Mouse (Mus musculus): ENCODE measurements around the gene Slc22a23. TPM values are rescaled to one million over a fixed set of nuclear protein-coding genes. Genes with fewer than 3 reads are reported as not detected.
"Not testable (repeated sequence)": the region's sequence is repeated elsewhere in the genome, so short reads cannot be mapped to it uniquely, and the experiment has no call there.

The Slc22a23 gene
- polyA plus RNA-seq (2015; fragmentation: Nextera tagmentation; extraction: Ambion mirVana): 4.5 and 5.5 TPM in 2 replicates

GRCm38 (mm10) chr13:34345128-34346085 lies at the start of gene Slc22a23:
Gene Slc22a23 (minus strand): TSS chr13:34345182.
- H3K27me3 ChIP-seq (replicated peaks): peaks cover 18% of the 10 kb centered on the region; the same call in 1 of the 2 replicates
- peak within 1 kb of the TSS; percentile 85 for H3K4me3 ChIP-seq
- H3K36me3 ChIP-seq: no peaks in the 10 kb centered on the region
- under 1% methylated on average over 61 of the region's 69 CpGs for WGBS
- peak within 1 kb of the TSS; percentile 99 for H3K4me2 ChIP-seq
- H3K4me1 ChIP-seq: peaks cover 60% of the 10 kb centered on the region
- peak within 1 kb of the TSS; percentile 78 for H3K27ac ChIP-seq (replicated peaks)
- H3K9ac ChIP-seq: peak within 1 kb of the TSS; percentile 95
- peak; percentile 77 for ATAC-seq (ENCODE audit: extremely low read depth, insufficient number of reproducible peaks, low FRiP score, low TSS enrichment)
- no peaks in the 10 kb centered on the region for H3K9me3 ChIP-seq

- not testable (repeated sequence) for H3K36me3 ChIP-seq; H3K4me3 ChIP-seq; H3K9ac ChIP-seq; H3K4me2 ChIP-seq; ATAC-seq (ENCODE audit: extremely low read depth, insufficient number of reproducible peaks, low FRiP score, low TSS enrichment); H3K27me3 ChIP-seq (replicated peaks); H3K27ac ChIP-seq (replicated peaks); H3K9me3 ChIP-seq
- peaks cover 22% of the 10 kb centered on the region for H3K4me1 ChIP-seq
- WGBS: 84% methylated on average over 16 of the region's 16 CpGs
These were observed 49.3 kb upstream of the Slc22a23 start for GRCm38 (mm10) chr13:34394305-34394704.

GRCm38 (mm10) chr13:34392376-34392775 lies 47.4 kb upstream of the Slc22a23 start:
- Histone ChIP-seq H3K4me2 (peak overlapping the region; percentile 22; the same call in 1 of the 2 replicates), H3K9me3 (no peaks in the 10 kb centered on the region), H3K27ac (replicated peaks) (no peak overlapping the region), H3K9ac (no peak overlapping the region), H3K4me3 (no peak overlapping the region), H3K27me3 (replicated peaks) (no peaks in the 10 kb centered on the region), H3K36me3 (no peaks in the 10 kb centered on the region), H3K4me1 (peaks cover 15% of the 10 kb centered on the region)
- ATAC-seq (ENCODE audit: extremely low read depth, insufficient number of reproducible peaks, low FRiP score, low TSS enrichment): no peak
- 16% methylated on average over 7 of the region's 7 CpGs for WGBS

GRCm38 (mm10) chr13:34388219-34388618 lies 43.2 kb upstream of the Slc22a23 start:
- no peak overlapping the region for H3K9ac ChIP-seq
- H3K4me1 ChIP-seq: peaks cover 22% of the 10 kb centered on the region
- H3K27me3 ChIP-seq (replicated peaks): no peaks in the 10 kb centered on the region
- no peaks in the 10 kb centered on the region for H3K9me3 ChIP-seq
- H3K4me3 ChIP-seq: no peak overlapping the region
- no peak overlapping the region for H3K27ac ChIP-seq (replicated peaks)
- no peak for ATAC-seq (ENCODE audit: extremely low read depth, insufficient number of reproducible peaks, low FRiP score, low TSS enrichment)
- 87% methylated on average over 5 of the region's 5 CpGs for WGBS
- no peak overlapping the region for H3K4me2 ChIP-seq
- H3K36me3 ChIP-seq: no peaks in the 10 kb centered on the region

GRCm38 (mm10) chr13:34383416-34383815 lies 38.4 kb upstream of the Slc22a23 start:
- H3K27ac ChIP-seq (replicated peaks): no peak overlapping the region
- no peak overlapping the region for H3K4me2 ChIP-seq
- no peak overlapping the region for H3K4me3 ChIP-seq
- H3K36me3 ChIP-seq: no peaks in the 10 kb centered on the region
- no peaks in the 10 kb centered on the region for H3K9me3 ChIP-seq
- peaks cover 12% of the 10 kb centered on the region for H3K4me1 ChIP-seq
- WGBS: 30% methylated on average over 3 of the region's 3 CpGs
- ATAC-seq (ENCODE audit: extremely low read depth, insufficient number of reproducible peaks, low FRiP score, low TSS enrichment): no peak
- no peak overlapping the region for H3K9ac ChIP-seq
- H3K27me3 ChIP-seq (replicated peaks): no peaks in the 10 kb centered on the region

- Histone ChIP-seq H3K9me3 (no peaks in the 10 kb centered on the region), H3K9ac (no peak overlapping the region), H3K4me2 (no peak overlapping the region), H3K4me1 (peaks cover 24% of the 10 kb centered on the region), H3K27ac (replicated peaks) (no peak overlapping the region), H3K4me3 (no peak overlapping the region), H3K36me3 (no peaks in the 10 kb centered on the region), H3K27me3 (replicated peaks) (no peaks in the 10 kb centered on the region)
- 80% methylated on average over 3 of the region's 3 CpGs for WGBS
- no peak for ATAC-seq (ENCODE audit: extremely low read depth, insufficient number of reproducible peaks, low FRiP score, low TSS enrichment)
These were observed 33.9 kb upstream of the Slc22a23 start for GRCm38 (mm10) chr13:34378926-34379325.

- no peak for ATAC-seq (ENCODE audit: extremely low read depth, insufficient number of reproducible peaks, low FRiP score, low TSS enrichment)
- H3K9ac ChIP-seq: no peak overlapping the region
- no peak overlapping the region for H3K4me2 ChIP-seq
- H3K4me1 ChIP-seq: peaks cover 27% of the 10 kb centered on the region
- H3K9me3 ChIP-seq: no peaks in the 10 kb centered on the region
- no peak overlapping the region for H3K4me3 ChIP-seq
- H3K27ac ChIP-seq (replicated peaks): 0 out of 2 replicates have a peak overlapping the region, but pooled peaks have one; percentile 13
- no peaks in the 10 kb centered on the region for H3K27me3 ChIP-seq (replicated peaks)
- WGBS: 49% methylated on average over 4 of the region's 4 CpGs
- no peaks in the 10 kb centered on the region for H3K36me3 ChIP-seq
These were observed 30.2 kb upstream of the Slc22a23 start for GRCm38 (mm10) chr13:34375145-34375544.

- Histone ChIP-seq H3K36me3 (no peaks in the 10 kb centered on the region), H3K4me2 (0 out of 2 replicates have a peak overlapping the region, but pooled peaks have one; percentile 13), H3K27ac (replicated peaks) (no peak overlapping the region), H3K9ac (no peak overlapping the region), H3K27me3 (replicated peaks) (no peaks in the 10 kb centered on the region), H3K9me3 (no peaks in the 10 kb centered on the region), H3K4me1 (peaks cover 27% of the 10 kb centered on the region), H3K4me3 (no peak overlapping the region)
- ATAC-seq (ENCODE audit: extremely low read depth, insufficient number of reproducible peaks, low FRiP score, low TSS enrichment): no peak
- WGBS: 72% methylated on average over 5 of the region's 5 CpGs
These were observed 28.0 kb upstream of the Slc22a23 start for GRCm38 (mm10) chr13:34372870-34373478.

- H3K4me2 ChIP-seq: 0 out of 2 replicates have a peak overlapping the region, but pooled peaks have one; percentile 13
- H3K27ac ChIP-seq (replicated peaks): 0 out of 2 replicates have a peak overlapping the region, but pooled peaks have one; percentile 0
- peaks cover 27% of the 10 kb centered on the region for H3K4me1 ChIP-seq
- H3K9ac ChIP-seq: no peak overlapping the region
- 59% methylated on average over 6 of the region's 6 CpGs for WGBS
- 0 out of 2 replicates have a peak, but pooled peaks have one; percentile 37 for ATAC-seq (ENCODE audit: extremely low read depth, insufficient number of reproducible peaks, low FRiP score, low TSS enrichment)
- no peak overlapping the region for H3K4me3 ChIP-seq
- H3K27me3 ChIP-seq (replicated peaks): no peaks in the 10 kb centered on the region
- no peaks in the 10 kb centered on the region for H3K9me3 ChIP-seq
- no peaks in the 10 kb centered on the region for H3K36me3 ChIP-seq
These were observed 27.2 kb upstream of the Slc22a23 start for GRCm38 (mm10) chr13:34371951-34372869.

- WGBS: 69% methylated on average over 4 of the region's 4 CpGs
- Histone ChIP-seq H3K9me3 (no peaks in the 10 kb centered on the region), H3K9ac (no peak overlapping the region), H3K27me3 (replicated peaks) (no peaks in the 10 kb centered on the region), H3K4me1 (peaks cover 25% of the 10 kb centered on the region), H3K27ac (replicated peaks) (no peak overlapping the region), H3K36me3 (no peaks in the 10 kb centered on the region), H3K4me3 (no peak overlapping the region), H3K4me2 (no peak overlapping the region)
- ATAC-seq (ENCODE audit: extremely low read depth, insufficient number of reproducible peaks, low FRiP score, low TSS enrichment): no peak
These were observed 25.4 kb upstream of the Slc22a23 start for GRCm38 (mm10) chr13:34370281-34370825.
